Mouse (Mus musculus) CD4-positive, CD25-positive, alpha-beta regulatory T cell, adult 4 months (primary cell): ENCODE results near the gene Olfr103. TPM values are rescaled to one million over a fixed set of nuclear protein-coding genes. Genes with fewer than 3 reads are reported as not detected.

Experiments
- ATAC-seq: one replicate; pipeline ENCODE4 v1.8.0; 2017
- polyA plus RNA-seq, 2 experiments: library from polyadenylated mRNA; unstranded; fragments of 100-300 nt; shearing (Covaris generic); gene quantifications; one replicate each; pipeline ENCODE4 v1.2.1; 2017

Gene Olfr103
- not detected for polyA plus RNA-seq

DNA sequence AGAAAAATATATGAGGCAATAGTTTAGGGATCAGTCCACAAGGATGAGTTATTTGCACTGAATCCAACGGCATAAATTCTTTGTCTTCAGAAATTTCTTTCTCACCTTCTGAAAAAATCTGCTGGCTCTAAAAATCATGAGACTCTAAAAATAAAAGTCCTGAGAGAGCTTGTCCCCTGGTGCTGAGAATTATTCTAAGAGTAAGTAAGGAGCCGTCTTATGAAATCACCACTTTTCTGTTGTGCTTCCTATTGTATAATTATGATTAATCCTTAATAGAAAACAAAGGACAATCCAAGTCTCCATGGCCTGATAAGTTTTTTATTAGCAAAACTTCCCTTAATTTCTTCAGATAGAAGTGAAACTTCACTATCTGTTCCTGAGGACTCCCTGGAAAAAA is at the start of gene Olfr103:
Gene Olfr103, minus strand, starts transcription at position 101 of the 400 bp plus-strand sequence.
- ATAC-seq = no peak

- no peak for ATAC-seq
Observed at GRCm38 (mm10) chr17:37378733-37379132, 39.2 kb upstream of the Olfr103 start, which contains the start of gene Olfr105-ps. Olfr105-ps (plus strand) TSS chr17:37379033.

GRCm38 (mm10) chr17:37359282-37359681 is 19.8 kb upstream of the Olfr103 start, which contains the start of gene Olfr104-ps:
Olfr104-ps (plus strand) TSS chr17:37359582.
- no peak for ATAC-seq

DNA sequence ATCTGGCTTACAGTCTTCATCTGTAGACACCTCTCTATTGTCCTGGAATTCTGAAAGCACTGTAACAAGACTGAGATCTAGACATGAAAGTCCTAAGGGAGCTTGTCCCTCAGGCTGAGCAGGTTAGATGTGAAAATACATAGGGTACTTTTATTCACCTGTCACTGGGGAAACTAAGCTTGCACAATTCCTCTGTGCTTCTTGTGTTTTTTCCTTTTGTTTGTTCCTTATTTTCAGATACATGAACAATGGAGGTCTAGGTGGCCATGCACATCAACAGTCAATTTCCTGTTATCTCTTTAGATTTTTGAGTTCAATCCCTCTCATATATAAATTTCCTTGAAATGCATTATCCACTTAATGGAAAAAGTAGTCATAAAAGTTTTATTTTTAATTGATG is 22.5 kb downstream of the Olfr103 start, which contains the start of gene Olfr102:
Gene Olfr102, minus strand, starts transcription at position 101 of the 400 bp plus-strand sequence.
- ATAC-seq = no peak

GRCm38 (mm10) chr17:37310146-37310699 is 29.3 kb downstream of the Olfr103 start:
- ATAC-seq = no peak

- no peak for ATAC-seq
Observed at GRCm38 (mm10) chr17:37308483-37308882, 31.0 kb downstream of the Olfr103 start.

- ATAC-seq = no peak
Observed at GRCm38 (mm10) chr17:37304213-37304612, 35.3 kb downstream of the Olfr103 start, which contains the start of gene Olfr101. Olfr101 (minus strand) TSS chr17:37304313.

Other genes starting within 250 kb of the Olfr103 start
- gene Olfr91, start 241.4 kb downstream of the Olfr103 start, polyA plus RNA-seq = not detected
- not detected for gene Olfr92, start 219.6 kb downstream of the Olfr103 start, polyA plus RNA-seq
- not detected for gene Olfr93, start 178.2 kb downstream of the Olfr103 start, polyA plus RNA-seq
- gene Ubd, start 145.8 kb downstream of the Olfr103 start, polyA plus RNA-seq = under 1 TPM in 1 of 2 experiments, not detected in 1; 0.70 TPM
- gene Olfr94, start 138.7 kb downstream of the Olfr103 start, polyA plus RNA-seq = not detected
- not detected for gene Olfr95, start 126.6 kb downstream of the Olfr103 start, polyA plus RNA-seq
- gene Olfr96, start 119.6 kb downstream of the Olfr103 start, polyA plus RNA-seq = not detected
- gene Olfr97, start 102.4 kb downstream of the Olfr103 start, polyA plus RNA-seq = not detected
- not detected for gene Olfr98, start 75.9 kb downstream of the Olfr103 start, polyA plus RNA-seq
- gene H2-M3, start 69.5 kb downstream of the Olfr103 start, polyA plus RNA-seq = 100 to 1,000 TPM; 131 to 144 TPM
- gene Olfr99, start 56.2 kb downstream of the Olfr103 start, polyA plus RNA-seq = 1 to 10 TPM; 4.3 to 5.5 TPM
- gene Olfr101, start 35.4 kb downstream of the Olfr103 start, polyA plus RNA-seq = under 1 TPM; 0.22 to 0.25 TPM
- not detected for gene Olfr102, start 22.6 kb downstream of the Olfr103 start, polyA plus RNA-seq
- not detected for gene Olfr104-ps, start 19.9 kb upstream of the Olfr103 start, polyA plus RNA-seq
- gene Olfr105-ps, start 39.3 kb upstream of the Olfr103 start, polyA plus RNA-seq = not detected
- not detected for gene Olfr106-ps, start 50.7 kb upstream of the Olfr103 start, polyA plus RNA-seq
- gene Olfr107, start 59.5 kb upstream of the Olfr103 start, polyA plus RNA-seq = under 1 TPM in 1 of 2 experiments, not detected in 1; 0.11 TPM
- gene Olfr108, start 105.8 kb upstream of the Olfr103 start, polyA plus RNA-seq = not detected
- not detected for gene Olfr109, start 119.2 kb upstream of the Olfr103 start, polyA plus RNA-seq
- not detected for gene H2-M2, start 143.9 kb upstream of the Olfr103 start, polyA plus RNA-seq
- not detected for gene Olfr110, start 152.8 kb upstream of the Olfr103 start, polyA plus RNA-seq
- gene Olfr111, start 168.3 kb upstream of the Olfr103 start, polyA plus RNA-seq = not detected
- not detected for gene Olfr112, start 229.8 kb upstream of the Olfr103 start, polyA plus RNA-seq
- gene Olfr113, start 238.0 kb upstream of the Olfr103 start, polyA plus RNA-seq = not detected